Mouse (Mus musculus) thymus, postnatal 14 days (tissue): ENCODE results near the gene Dlx4.

Source experiments
- DNase-seq: peaks from one replicate; pipeline ENCODE4 v3.0.0; 2021

Dlx4 gene

DNA sequence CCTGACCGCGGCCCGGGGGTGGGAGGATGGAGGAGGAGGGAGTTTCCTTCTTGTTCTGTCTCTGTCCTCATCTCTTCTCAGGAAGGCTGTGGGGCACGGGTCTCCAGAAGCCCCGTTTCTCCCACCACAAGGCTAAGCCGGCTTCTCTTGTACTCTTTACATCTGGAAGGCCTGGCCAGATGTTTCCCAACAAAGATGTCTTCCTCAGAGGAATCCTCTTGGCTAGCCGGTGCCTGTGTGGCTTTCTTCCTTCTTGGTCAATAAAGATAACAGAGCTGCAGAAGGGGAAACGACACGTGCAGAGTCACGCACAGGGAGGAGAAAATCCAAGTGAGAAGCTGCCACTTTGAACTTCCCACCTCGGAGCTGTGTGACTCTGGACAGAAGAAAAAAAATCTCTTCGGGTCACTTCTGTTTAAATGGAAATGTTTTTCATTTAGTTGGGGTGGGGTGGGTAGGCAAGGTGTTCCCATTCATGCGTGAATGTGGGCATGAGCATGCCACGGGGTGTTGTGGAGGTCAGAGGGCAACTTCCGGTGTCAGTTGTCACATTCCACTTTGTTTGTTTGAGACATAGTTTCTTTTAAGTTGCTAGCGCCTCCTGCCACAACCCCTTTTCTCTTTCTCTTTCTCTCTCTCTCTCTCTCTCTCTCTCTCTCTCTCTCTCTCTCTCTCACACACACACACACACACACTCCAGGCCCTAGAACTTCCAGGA, 44.8 kb downstream of the Dlx4 start:
- no peak for DNase-seq

DNA sequence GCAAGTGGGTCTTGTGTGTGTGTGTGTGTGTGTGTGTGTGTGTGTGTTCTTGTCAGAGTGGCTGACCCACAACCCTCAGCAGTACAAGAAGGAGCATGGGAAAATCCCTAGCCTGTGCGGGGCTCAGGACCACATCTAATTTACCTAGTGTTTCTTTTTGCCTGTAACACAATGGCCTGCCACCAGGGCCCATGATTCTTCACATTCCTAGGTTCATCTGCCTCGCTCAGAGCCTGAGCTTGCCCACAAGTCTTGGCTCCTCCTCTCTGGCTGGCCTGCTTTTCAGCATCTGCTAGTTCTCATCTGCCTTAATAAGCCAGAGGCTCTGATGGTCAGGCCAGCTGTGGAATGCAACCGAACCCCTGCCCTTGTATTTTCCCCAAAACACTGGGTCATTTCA, 45.7 kb downstream of the Dlx4 start:
- DNase-seq: no peak

DNA sequence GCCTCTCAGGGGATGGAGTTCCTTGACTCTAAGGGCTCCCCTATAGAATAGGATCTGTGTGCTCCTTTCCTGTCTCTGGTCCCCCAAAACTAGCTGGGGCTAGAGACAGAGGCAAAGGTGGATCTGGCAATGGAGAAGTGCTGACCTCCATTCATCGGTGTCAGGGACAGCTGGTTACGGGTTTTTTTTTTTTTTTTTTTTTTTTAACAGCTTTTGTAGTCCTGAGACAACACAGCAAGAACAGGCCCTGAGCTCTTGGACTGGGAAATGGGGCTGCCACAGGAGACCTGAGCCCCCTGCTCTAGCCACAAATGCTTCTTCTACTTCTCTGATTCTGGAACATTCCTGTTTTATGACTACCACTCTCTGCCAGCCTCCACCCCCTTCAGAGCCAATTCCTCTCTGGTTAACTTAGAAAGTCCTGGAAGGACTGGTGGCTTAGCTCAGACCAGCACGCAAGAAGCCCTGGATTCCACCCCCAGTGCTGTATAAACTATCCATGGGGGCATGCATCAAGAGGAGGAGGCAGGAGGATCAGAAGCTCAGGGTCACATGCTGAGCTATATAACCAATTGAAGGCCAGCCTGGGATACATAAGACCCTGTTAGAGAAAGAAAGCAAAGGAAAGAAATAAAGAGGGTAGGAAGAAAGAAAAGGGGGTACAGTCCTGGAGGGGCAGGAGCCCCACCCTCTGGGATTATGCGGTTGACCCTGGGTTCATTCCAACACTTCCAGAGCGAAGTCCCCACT, 47.5 kb downstream of the Dlx4 start:
- no peak for DNase-seq

DNA sequence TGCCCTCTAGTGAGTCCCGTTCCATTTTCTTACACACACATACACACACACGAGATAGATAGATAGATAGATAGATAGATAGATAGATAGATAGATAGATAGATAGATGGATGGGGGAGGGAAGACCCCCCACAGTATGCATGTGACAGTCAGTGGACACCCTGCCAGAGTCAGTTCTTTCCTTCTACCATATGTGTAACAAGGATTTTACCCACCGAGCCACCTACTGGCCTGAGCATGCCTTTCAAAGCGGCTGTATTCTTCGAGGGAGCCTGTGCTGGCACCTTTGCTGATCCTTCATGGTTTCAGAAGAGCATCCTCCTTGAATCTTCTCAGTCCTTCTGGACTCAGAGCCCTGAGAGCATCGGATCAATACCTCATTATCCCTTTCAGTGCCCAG, 48.2 kb downstream of the Dlx4 start:
- DNase-seq: no peak

DNA sequence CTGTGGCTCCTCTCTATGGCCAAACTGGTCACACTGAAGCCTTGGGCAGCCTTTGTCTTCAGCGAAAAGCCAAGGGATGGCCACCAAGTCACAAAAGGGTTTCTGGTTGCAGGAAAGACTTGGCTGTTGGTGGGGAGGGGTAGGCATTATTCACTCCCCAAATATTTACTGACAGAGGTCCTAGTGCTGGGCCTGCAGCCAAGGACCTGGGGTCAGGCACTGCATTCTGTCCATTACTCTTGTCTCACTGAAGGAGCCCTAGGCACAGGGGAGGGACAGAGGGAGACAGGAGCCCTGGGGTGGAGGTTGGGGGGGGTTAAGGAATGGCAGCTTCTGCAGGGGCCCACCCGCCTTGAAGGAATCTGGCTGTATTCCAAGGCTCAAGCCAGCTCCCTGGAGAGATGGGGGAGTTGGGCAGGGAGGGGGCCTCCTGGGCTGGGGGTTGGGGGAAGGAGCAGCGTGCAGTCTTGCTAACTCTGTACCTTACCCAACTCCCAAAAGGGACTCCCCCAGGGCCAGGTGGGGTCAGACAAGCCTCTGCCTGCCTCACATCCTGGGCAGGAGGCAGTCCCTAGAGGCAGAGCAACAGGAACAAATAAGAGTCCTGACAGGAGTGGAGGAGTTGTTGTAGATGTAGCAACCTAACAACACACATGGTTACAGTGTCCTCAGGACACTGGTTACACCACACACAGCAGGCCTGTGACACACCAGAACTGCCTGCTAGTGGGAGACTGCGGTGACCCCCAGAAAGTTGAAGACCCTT, 49.3 kb downstream of the Dlx4 start:
- DNase-seq: no peak

DNA sequence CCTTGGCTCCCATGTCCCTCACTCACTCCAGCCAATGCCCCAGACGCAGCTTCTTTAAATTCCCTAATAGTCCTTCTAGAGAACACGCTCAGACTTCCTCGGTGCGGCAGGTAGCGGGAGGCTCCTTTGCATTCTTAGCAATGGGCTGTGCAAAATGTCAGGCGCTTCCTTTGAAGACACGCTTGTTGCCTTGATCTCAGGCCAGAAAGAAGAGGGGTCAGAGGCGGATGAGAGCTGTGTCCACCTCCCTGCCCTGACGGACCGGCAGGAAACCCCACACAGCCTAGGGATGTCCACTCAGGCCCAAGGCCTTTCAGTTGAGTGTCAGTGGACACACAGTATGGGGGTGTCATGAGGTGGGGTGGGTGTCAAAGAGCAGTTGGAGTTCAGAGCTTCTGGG, 50.5 kb downstream of the Dlx4 start:
- no peak for DNase-seq

DNA sequence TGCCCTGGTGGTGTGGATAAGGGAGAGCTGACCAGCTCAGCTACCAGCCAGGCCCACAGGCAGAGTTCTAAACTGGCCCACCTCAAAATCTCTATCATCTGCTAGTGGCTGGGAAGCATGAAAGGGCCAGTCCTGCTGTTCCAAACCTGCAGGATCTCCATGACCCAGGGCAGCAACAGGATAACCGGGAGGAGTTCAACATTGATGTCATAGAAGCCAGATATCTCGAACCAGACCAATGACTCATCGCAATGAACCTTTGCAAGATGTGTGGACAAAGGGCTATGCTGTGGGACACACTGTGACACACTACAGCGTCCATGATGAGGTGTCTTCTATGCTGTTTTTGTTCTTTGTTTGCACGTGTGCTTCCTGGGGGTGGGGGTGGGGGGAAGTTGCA, 53.0 kb downstream of the Dlx4 start:
- no peak for DNase-seq
